Mouse (Mus musculus): ENCODE data around the gene Hjurp. TPM values are rescaled to one million over a fixed set of nuclear protein-coding genes. Genes with fewer than 3 reads are reported as not detected.

The Hjurp gene
- total and polyA plus RNA-seq, 3 experiments = 59.4 to 103 (median 76.3) TPM

DNA sequence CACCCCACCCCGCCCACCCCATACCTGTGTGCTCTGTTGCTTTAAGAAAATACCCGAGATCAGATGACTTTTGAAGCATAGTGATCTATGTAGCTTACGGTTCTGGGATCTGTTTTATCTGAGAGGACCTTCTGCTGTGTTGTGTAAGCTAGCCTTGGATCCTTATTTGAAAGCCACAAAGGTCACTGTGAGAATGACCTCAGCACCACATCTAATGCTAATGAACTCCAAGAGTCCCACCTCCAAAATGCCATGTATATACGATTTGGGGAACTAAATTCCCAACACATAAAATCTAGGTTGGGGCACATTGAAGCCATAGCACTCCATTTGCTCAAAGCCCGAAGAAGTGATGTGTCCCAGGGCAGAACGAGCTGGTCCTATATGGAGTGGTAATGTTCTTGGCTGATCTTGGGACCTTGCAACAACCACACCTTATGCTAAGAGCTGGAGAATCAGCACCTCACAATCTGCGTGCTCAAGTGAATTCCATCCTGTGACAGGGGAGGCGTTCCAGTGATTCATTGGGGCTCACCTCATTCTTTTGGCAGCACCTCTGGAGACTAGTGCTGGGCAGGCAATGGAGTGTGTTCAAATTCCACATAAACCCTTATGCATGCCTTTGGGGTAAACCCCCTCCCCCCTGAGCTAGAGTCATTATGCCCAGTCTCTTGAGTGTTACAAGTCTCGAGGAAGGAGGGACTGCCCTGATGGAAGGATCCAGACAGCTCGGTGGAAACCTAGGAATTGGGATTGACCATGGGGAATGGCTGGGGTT lies 20.4 kb downstream of the Hjurp start:
- Histone ChIP-seq H3K79me2 (ENCODE audit: control insufficient read depth, insufficient read depth, low read length, poor library complexity) (no peaks in the 10 kb centered on the region), H3K4me1 (ENCODE audit: control insufficient read depth in 1 of 2, insufficient read depth in 2 of 2, low read length in 2 of 2) (peaks cover 2 to 9% of the 10 kb centered on the region in 2 experiments; a peak in 3 of 4 replicates), H3K4me3 (ENCODE audit: control insufficient read depth in 1 of 2, insufficient read depth in 1 of 2, low read depth in 2 of 2, low read length in 2 of 2) (no peak overlapping the region), H3K27me3 (ENCODE audit: control insufficient read depth in 1 of 2, insufficient read depth in 2 of 2, low read length in 2 of 2) (no peaks in the 10 kb centered on the region), H3K36me3 (ENCODE audit: control insufficient read depth in 1 of 2, insufficient read depth in 2 of 2, low read length in 2 of 2) (peaks cover 0 to 13% of the 10 kb centered on the region in 2 experiments; a peak in 2 of 4 replicates), H3K9me3 (replicated peaks; ENCODE audit: insufficient read depth, low read length) (no peaks in the 10 kb centered on the region), H3K27ac (ENCODE audit: control insufficient read depth, low read depth, low read length) (no peak overlapping the region), H3K9ac (ENCODE audit: control insufficient read depth, low read depth, low read length, poor library complexity, severe bottlenecking) (no peak overlapping the region)
- TF ChIP-seq ETS1 (IDR thresholded peaks at IDR 0.05; ENCODE audit: low read depth, low read length) = no peak
- TF ChIP-seq TCF12 (IDR thresholded peaks at IDR 0.05; ENCODE audit: low read depth, low read length) = no peak
- no peak for TF ChIP-seq UBTF (IDR thresholded peaks at IDR 0.05; ENCODE audit: borderline replicate concordance, insufficient read depth, low read depth, low read length)
- TF ChIP-seq GABPA (IDR thresholded peaks at IDR 0.05; ENCODE audit: low read depth, low read length) = no peak
- TF ChIP-seq E2F4 (IDR thresholded peaks at IDR 0.05; ENCODE audit: borderline replicate concordance, low read depth, low read length) = no peak
- TF ChIP-seq SMC3 (IDR thresholded peaks at IDR 0.05; ENCODE audit: low read depth, low read length) = no peak
- TF ChIP-seq ZKSCAN1 (IDR thresholded peaks at IDR 0.05; ENCODE audit: low read depth, low read length) = no peak
- no peak for TF ChIP-seq GATA1 (IDR thresholded peaks at IDR 0.05; ENCODE audit: low read depth, low read length)
- no peak for TF ChIP-seq POLR2A (IDR thresholded peaks at IDR 0.05; ENCODE audit: control insufficient read depth in 1 of 2, insufficient read depth in 1 of 2, low read depth in 1 of 2, low read length in 2 of 2, poor library complexity in 1 of 2)
- no peak for TF ChIP-seq CTCF (IDR thresholded peaks at IDR 0.05 in 2 of 3, conservative IDR thresholded peaks at IDR 0.05 in 1 of 3; ENCODE audit: control insufficient read depth in 1 of 3, insufficient read depth in 1 of 3, low read depth in 2 of 3, low read length in 3 of 3, poor library complexity in 1 of 3, severe bottlenecking in 1 of 3)
- TF ChIP-seq TAL1 (IDR thresholded peaks at IDR 0.05; ENCODE audit: low read length) = no peak
- TF ChIP-seq MAFK (IDR thresholded peaks at IDR 0.05; ENCODE audit: borderline replicate concordance, low read depth, low read length) = no peak
- no peak for TF ChIP-seq MYC (IDR thresholded peaks at IDR 0.05; ENCODE audit: low read depth, low read length)
- TF ChIP-seq HCFC1 (IDR thresholded peaks at IDR 0.05; ENCODE audit: low read depth, low read length) = no peak
- TF ChIP-seq ZC3H11A (IDR thresholded peaks at IDR 0.05; ENCODE audit: low read depth, low read length) = no peak
- no peak for TF ChIP-seq POLR2AphosphoS5 (IDR thresholded peaks at IDR 0.05; ENCODE audit: borderline replicate concordance, low read depth, low read length)
- no peak for TF ChIP-seq ZMIZ1 (IDR thresholded peaks at IDR 0.05; ENCODE audit: low read depth, low read length)
- no peak for TF ChIP-seq CHD2 (IDR thresholded peaks at IDR 0.05; ENCODE audit: low read length)
- no peak for TF ChIP-seq MEF2A (IDR thresholded peaks at IDR 0.05; ENCODE audit: extremely low read depth, insufficient replicate concordance, low read depth, low read length, poor library complexity, severe bottlenecking)
- DNase-seq (ENCODE audit: low read depth, low spot score) = no peak
